Mouse (Mus musculus) bone marrow, adult 2 months (tissue): ENCODE measurements around the gene Cartpt.

Experiments used
- CTCF ChIP-seq: fragments of 200-500 bp; IDR thresholded peaks from 2 replicates; pipeline ENCODE4 v1.5.1; 2011; ENCODE audit warnings: low read length, control low read depth; ENCODE audit not compliant: control insufficient read depth, insufficient read depth
- POLR2A ChIP-seq: fragments of 200-500 bp; IDR thresholded peaks from 2 replicates; pipeline ENCODE4 v1.6.1; 2011; ENCODE audit warnings: low read depth, mild to moderate bottlenecking, control low read depth, low read length, borderline replicate concordance; ENCODE audit not compliant: control insufficient read depth

GRCm38 (mm10) chr13:99899670-99900556 lies 978 bp downstream of the Cartpt start:
- TF ChIP-seq CTCF = no peak
- no peak for TF ChIP-seq POLR2A
